Mouse (Mus musculus) kidney, postnatal 14 days (tissue): Measurements from ENCODE around the gene Coro6.
A peak's percentile ranks its signal among the peaks of the same experiment; 100 is the strongest.

Source experiments
- DNase-seq: peaks from one replicate; pipeline ENCODE4 v3.0.0; 2022; ENCODE audit warnings: mixed read lengths

The Coro6 gene

GRCm38 (mm10) chr11:77494782-77495181 lies 32.6 kb downstream of the Coro6 start:
- no peak for DNase-seq

- peak; percentile 8 for DNase-seq
Measured at GRCm38 (mm10) chr11:77495507-77495906, 33.3 kb downstream of the Coro6 start.

- DNase-seq = peak; percentile 86
Measured at GRCm38 (mm10) chr11:77497341-77497756, 35.1 kb downstream of the Coro6 start.

GRCm38 (mm10) chr11:77497851-77498250 lies 35.6 kb downstream of the Coro6 start:
- DNase-seq = peak; percentile 73

GRCm38 (mm10) chr11:77498261-77499139 lies 36.3 kb downstream of the Coro6 start:
- DNase-seq = no peak

GRCm38 (mm10) chr11:77499354-77499753 lies 37.1 kb downstream of the Coro6 start:
- no peak for DNase-seq

- peak; percentile 33 for DNase-seq
Measured at GRCm38 (mm10) chr11:77500361-77501325, 38.4 kb downstream of the Coro6 start.

GRCm38 (mm10) chr11:77501392-77501791 lies 39.2 kb downstream of the Coro6 start:
- DNase-seq = peak; percentile 84

GRCm38 (mm10) chr11:77501971-77502370 lies 39.8 kb downstream of the Coro6 start:
- no peak for DNase-seq

GRCm38 (mm10) chr11:77502481-77502880 lies 40.3 kb downstream of the Coro6 start:
- no peak for DNase-seq

- peak; percentile 53 for DNase-seq
Measured at GRCm38 (mm10) chr11:77503511-77503910, 41.3 kb downstream of the Coro6 start.

GRCm38 (mm10) chr11:77504377-77504776 lies 42.2 kb downstream of the Coro6 start:
- DNase-seq = no peak

- DNase-seq = no peak
Measured at GRCm38 (mm10) chr11:77505291-77505980, 43.2 kb downstream of the Coro6 start.

- peak; percentile 77 for DNase-seq
Measured at GRCm38 (mm10) chr11:77506273-77506672, 44.1 kb downstream of the Coro6 start.

GRCm38 (mm10) chr11:77506941-77507340 lies 44.7 kb downstream of the Coro6 start:
- DNase-seq = no peak

- no peak for DNase-seq
Measured at GRCm38 (mm10) chr11:77507426-77507825, 45.2 kb downstream of the Coro6 start.

- DNase-seq = peak; percentile 93
Measured at GRCm38 (mm10) chr11:77508068-77509021, 46.1 kb downstream of the Coro6 start.

- no peak for DNase-seq
Measured at GRCm38 (mm10) chr11:77511336-77511735, 49.1 kb downstream of the Coro6 start.

- peak; percentile 95 for DNase-seq
Measured at GRCm38 (mm10) chr11:77512891-77513810, 50.9 kb downstream of the Coro6 start.

GRCm38 (mm10) chr11:77513811-77514170 lies 51.6 kb downstream of the Coro6 start:
- peak; percentile 30 for DNase-seq
